Mouse (Mus musculus) intestine, embryonic 14.5 days (tissue): Measurements from ENCODE around the gene Ppa2. TPM values are rescaled to one million over a fixed set of nuclear protein-coding genes. Genes with fewer than 3 reads are reported as not detected.

Source experiments
- ATAC-seq: fragments of 200-750 bp; cut with Nextera tagmentation; replicated peaks from 2 replicates; pipeline ENCODE4 v1.8.0; 2017; ENCODE audit warnings: low read depth, moderate number of reproducible peaks, moderate TSS enrichment, moderate library complexity; ENCODE audit not compliant: low FRiP score, low TSS enrichment
- DNase-seq: peaks from one replicate; pipeline ENCODE4 v3.0.0-alpha.2; 2018; ENCODE audit warnings: low spot score
- H3K27ac ChIP-seq: fragments of 300-500 bp; sonication (generic); 2 replicates; pipeline ENCODE4 v1.5.1; 2014; ENCODE audit warnings: low read depth, mild to moderate bottlenecking, control low read depth
- H3K27me3 ChIP-seq: fragments of 300-500 bp; sonication (generic); replicated peaks from 2 replicates; pipeline ENCODE4 v1.6.1; 2014; ENCODE audit warnings: low read length, control low read depth; ENCODE audit not compliant: control insufficient read depth, insufficient read depth
- H3K36me3 ChIP-seq: fragments of 300-500 bp; sonication (generic); 2 replicates; pipeline ENCODE4 v1.6.1; 2014; ENCODE audit warnings: low read length, control low read depth; ENCODE audit not compliant: control insufficient read depth, insufficient read depth
- H3K4me1 ChIP-seq: fragments of 300-500 bp; sonication (generic); replicated peaks from 2 replicates; pipeline ENCODE4 v1.6.1; 2014; ENCODE audit warnings: low read length, control low read depth, mixed read lengths; ENCODE audit not compliant: control insufficient read depth, insufficient read depth
- H3K4me2 ChIP-seq: fragments of 300-500 bp; sonication (generic); 2 replicates; pipeline ENCODE4 v1.6.1; 2014; ENCODE audit warnings: low read length
- H3K4me3 ChIP-seq: fragments of 300-500 bp; sonication (generic); 2 replicates; pipeline ENCODE4 v1.5.1; 2014; ENCODE audit warnings: low read depth, low read length, control low read depth, mixed read lengths
- H3K9ac ChIP-seq: fragments of 300-500 bp; sonication (generic); 2 replicates; pipeline ENCODE4 v1.6.1; 2014; ENCODE audit warnings: mild to moderate bottlenecking, low read length
- H3K9me3 ChIP-seq: fragments of 300-500 bp; sonication (generic); 2 replicates; pipeline ENCODE4 v1.6.1; 2016; ENCODE audit warnings: low read length, control low read depth; ENCODE audit not compliant: control insufficient read depth
- WGBS: fragments of 180-500 bp; shearing (Covaris S2); extraction: QIAGEN DNeasy Blood & Tissue Kit; methylation state at CpG from one replicate; pipeline ENCODE4 v1.1.7; 2014; 5-methylcytosine and 5-hydroxymethylcytosine counted together
- polyA plus RNA-seq: library from polyadenylated mRNA; unstranded; fragments of >200 nt; fragmentation: Nextera tagmentation; extraction: Ambion mirVana; gene quantifications from 2 replicates; pipeline ENCODE4 v1.2.1, GENCODE M21; 2014

The Ppa2 gene
- polyA plus RNA-seq, 1 experiment from 2014 or later = 113 TPM

GRCm38 (mm10) chr3:133320313-133320712 lies 10.4 kb downstream of the Ppa2 start:
- H3K9ac ChIP-seq = no peak overlapping the region
- no peaks in the 10 kb centered on the region for H3K4me1 ChIP-seq
- WGBS = 87% methylated on average over 6 of the region's 6 CpGs
- no peak for DNase-seq
- no peak overlapping the region for H3K4me3 ChIP-seq
- H3K36me3 ChIP-seq = peaks cover 6% of the 10 kb centered on the region; the same call in 1 of the 2 replicates
- no peak overlapping the region for H3K4me2 ChIP-seq
- no peak for ATAC-seq
- H3K9me3 ChIP-seq = no peaks in the 10 kb centered on the region
- H3K27ac ChIP-seq = no peak overlapping the region
- no peaks in the 10 kb centered on the region for H3K27me3 ChIP-seq

GRCm38 (mm10) chr3:133321928-133322327 lies 12.0 kb downstream of the Ppa2 start:
- 97% methylated on average over 10 of the region's 10 CpGs for WGBS

GRCm38 (mm10) chr3:133322552-133322951 lies 12.6 kb downstream of the Ppa2 start:
- H3K4me3 ChIP-seq = no peak overlapping the region
- no peak overlapping the region for H3K9ac ChIP-seq
- no peak overlapping the region for H3K27ac ChIP-seq
- WGBS = 73% methylated on average over 4 of the region's 4 CpGs
- no peaks in the 10 kb centered on the region for H3K27me3 ChIP-seq
- ATAC-seq (no peak), DNase-seq (no peak)
- H3K4me2 ChIP-seq = no peak overlapping the region
- no peaks in the 10 kb centered on the region for H3K4me1 ChIP-seq
- H3K36me3 ChIP-seq = peaks cover 6% of the 10 kb centered on the region; the same call in 1 of the 2 replicates
- no peaks in the 10 kb centered on the region for H3K9me3 ChIP-seq

More at GRCm38 (mm10) chr3:133321928-133322327, 12.0 kb downstream of the Ppa2 start:
- peaks cover 6% of the 10 kb centered on the region; the same call in 1 of the 2 replicates for H3K36me3 ChIP-seq
- no peaks in the 10 kb centered on the region for H3K9me3 ChIP-seq
- H3K4me3 ChIP-seq = no peak overlapping the region
- ATAC-seq = no peak
- H3K27ac ChIP-seq = no peak overlapping the region
- H3K27me3 ChIP-seq = no peaks in the 10 kb centered on the region
- no peak overlapping the region for H3K4me2 ChIP-seq
- no peak overlapping the region for H3K9ac ChIP-seq
- H3K4me1 ChIP-seq = no peaks in the 10 kb centered on the region
- no peak for DNase-seq

- H3K36me3 ChIP-seq = peaks cover 6% of the 10 kb centered on the region; the same call in 1 of the 2 replicates
- H3K27me3 ChIP-seq = no peaks in the 10 kb centered on the region
- 83% methylated on average over 5 of the region's 5 CpGs for WGBS
- no peak overlapping the region for H3K4me2 ChIP-seq
- no peak overlapping the region for H3K27ac ChIP-seq
- H3K4me3 ChIP-seq = no peak overlapping the region
- H3K9ac ChIP-seq = no peak overlapping the region
- no peaks in the 10 kb centered on the region for H3K4me1 ChIP-seq
- no peaks in the 10 kb centered on the region for H3K9me3 ChIP-seq
- no peak for ATAC-seq
- DNase-seq = no peak
These were observed 15.2 kb downstream of the Ppa2 start for GRCm38 (mm10) chr3:133325135-133325534.

GRCm38 (mm10) chr3:133328551-133328950 lies 18.6 kb downstream of the Ppa2 start:
- no peaks in the 10 kb centered on the region for H3K27me3 ChIP-seq
- no peak overlapping the region for H3K27ac ChIP-seq
- ATAC-seq (no peak), DNase-seq (no peak)
- no peaks in the 10 kb centered on the region; the same call in 1 of the 2 replicates for H3K4me1 ChIP-seq
- H3K9me3 ChIP-seq = no peaks in the 10 kb centered on the region
- H3K4me3 ChIP-seq = no peak overlapping the region
- WGBS = 86% methylated on average over 13 of the region's 13 CpGs
- H3K4me2 ChIP-seq = no peak overlapping the region
- H3K9ac ChIP-seq = no peak overlapping the region
- H3K36me3 ChIP-seq = 0 out of 2 replicates have a peak, but pooled peaks cover 11% of the 10 kb centered on the region

GRCm38 (mm10) chr3:133329406-133329805 lies 19.5 kb downstream of the Ppa2 start:
- WGBS = 88% methylated on average over 2 of the region's 2 CpGs
- 0 out of 2 replicates have a peak, but pooled peaks cover 5% of the 10 kb centered on the region for H3K36me3 ChIP-seq
- no peak for ATAC-seq

GRCm38 (mm10) chr3:133331184-133331866 lies 21.4 kb downstream of the Ppa2 start:
- DNase-seq = no peak
- Histone ChIP-seq H3K4me3 (no peak overlapping the region), H3K9me3 (no peaks in the 10 kb centered on the region), H3K36me3 (0 out of 2 replicates have a peak, but pooled peaks cover 5% of the 10 kb centered on the region), H3K27ac (no peak overlapping the region), H3K27me3 (no peaks in the 10 kb centered on the region), H3K4me2 (no peak overlapping the region), H3K4me1 (no peaks in the 10 kb centered on the region; the same call in 1 of the 2 replicates), H3K9ac (no peak overlapping the region)
- ATAC-seq = no peak
- 43% methylated on average over 15 of the region's 15 CpGs for WGBS

More at GRCm38 (mm10) chr3:133329406-133329805, 19.5 kb downstream of the Ppa2 start:
- no peak overlapping the region for H3K27ac ChIP-seq
- no peak for DNase-seq
- H3K27me3 ChIP-seq = no peaks in the 10 kb centered on the region
- no peaks in the 10 kb centered on the region for H3K9me3 ChIP-seq
- H3K4me1 ChIP-seq = no peaks in the 10 kb centered on the region; the same call in 1 of the 2 replicates
- no peak overlapping the region for H3K9ac ChIP-seq
- no peak overlapping the region for H3K4me3 ChIP-seq
- no peak overlapping the region for H3K4me2 ChIP-seq

GRCm38 (mm10) chr3:133332280-133332679 lies 22.4 kb downstream of the Ppa2 start:
- no peaks in the 10 kb centered on the region for H3K9me3 ChIP-seq
- no peaks in the 10 kb centered on the region for H3K27me3 ChIP-seq
- 76% methylated on average over 5 of the region's 5 CpGs for WGBS
- H3K4me3 ChIP-seq = no peak overlapping the region
- H3K9ac ChIP-seq = no peak overlapping the region
- H3K4me1 ChIP-seq = no peaks in the 10 kb centered on the region; the same call in 1 of the 2 replicates
- 0 out of 2 replicates have a peak, but pooled peaks cover 5% of the 10 kb centered on the region for H3K36me3 ChIP-seq
- ATAC-seq = no peak
- H3K27ac ChIP-seq = no peak overlapping the region
- no peak overlapping the region for H3K4me2 ChIP-seq
- no peak for DNase-seq
